Mouse (Mus musculus): ENCODE measurements at regions not wholly inside any gene's neighbourhood (a gene's known extent, or its start where the extent isn't known, plus 50 kb on each side); places are given as distances from the start of the nearest gene placed in this dataset.

GRCm38 (mm10) chr14:72091579-72091978 is 400.1 kb downstream of the Gm9195 start:
- no peak for DNase-seq

GRCm38 (mm10) chr14:72081473-72081872 is 410.2 kb downstream of the Gm9195 start:
- no peak for DNase-seq

- DNase-seq, result no peak
Observed at GRCm38 (mm10) chr14:72064111-72064812, 427.4 kb downstream of the Gm9195 start.

- peak; percentile 51 to 69 for DNase-seq
Observed at GRCm38 (mm10) chr14:72042881-72043236, 448.8 kb downstream of the Gm9195 start.

- DNase-seq, result peak; percentile 82 to 89
Observed at GRCm38 (mm10) chr14:72042112-72042880, 449.3 kb downstream of the Gm9195 start.

- no peak for DNase-seq
Observed at GRCm38 (mm10) chr14:72030396-72030795, 461.2 kb downstream of the Gm9195 start.

GRCm38 (mm10) chr14:72027362-72028020 is 464.1 kb downstream of the Gm9195 start:
- peak in 1 of 2 experiments; percentile 30 for DNase-seq

GRCm38 (mm10) chr14:72004371-72004770 is 487.3 kb downstream of the Gm9195 start:
- no peak for DNase-seq

- DNase-seq, result peak in 1 of 2 experiments; percentile 2
Observed at GRCm38 (mm10) chr14:72002205-72003138, 489.2 kb downstream of the Gm9195 start.

GRCm38 (mm10) chr14:71973016-71973415 is 518.6 kb downstream of the Gm9195 start:
- no peak for DNase-seq

GRCm38 (mm10) chr14:71972521-71972920 is 519.1 kb downstream of the Gm9195 start:
- DNase-seq, result no peak

- no peak for DNase-seq
Observed at GRCm38 (mm10) chr14:71967646-71968045, 524.0 kb downstream of the Gm9195 start.

- DNase-seq, result no peak
Observed at GRCm38 (mm10) chr14:71963389-71964169, 528.1 kb downstream of the Gm9195 start.

GRCm38 (mm10) chr14:71948701-71949100 is 542.9 kb downstream of the Gm9195 start:
- peak; percentile 78 to 80 for DNase-seq

GRCm38 (mm10) chr14:71937157-71937485 is 554.5 kb downstream of the Gm9195 start:
- DNase-seq, result no peak

GRCm38 (mm10) chr14:71936373-71937156 is 555.1 kb downstream of the Gm9195 start:
- no peak for DNase-seq

GRCm38 (mm10) chr14:71915964-71916363 is 575.7 kb downstream of the Gm9195 start:
- DNase-seq, result no peak

- no peak for DNase-seq
Observed at GRCm38 (mm10) chr14:71910936-71911335, 580.7 kb downstream of the Gm9195 start.

- DNase-seq, result no peak
Observed at GRCm38 (mm10) chr14:71895468-71895867, 596.2 kb downstream of the Gm9195 start.

- no peak for DNase-seq
Observed at GRCm38 (mm10) chr14:71894811-71895210, 596.8 kb downstream of the Gm9195 start.

GRCm38 (mm10) chr14:71893361-71893760 is 598.3 kb downstream of the Gm9195 start:
- no peak for DNase-seq
